Mouse (Mus musculus) fat pad, adult 2 months (tissue): ENCODE results near the gene Padi2.

Source experiments
- DNase-seq: peaks from one replicate; pipeline ENCODE4 v3.0.0-alpha.2; 2011; ENCODE audit warnings: low read depth, low spot score; ENCODE audit errors: extremely low read depth

The Padi2 gene

DNA sequence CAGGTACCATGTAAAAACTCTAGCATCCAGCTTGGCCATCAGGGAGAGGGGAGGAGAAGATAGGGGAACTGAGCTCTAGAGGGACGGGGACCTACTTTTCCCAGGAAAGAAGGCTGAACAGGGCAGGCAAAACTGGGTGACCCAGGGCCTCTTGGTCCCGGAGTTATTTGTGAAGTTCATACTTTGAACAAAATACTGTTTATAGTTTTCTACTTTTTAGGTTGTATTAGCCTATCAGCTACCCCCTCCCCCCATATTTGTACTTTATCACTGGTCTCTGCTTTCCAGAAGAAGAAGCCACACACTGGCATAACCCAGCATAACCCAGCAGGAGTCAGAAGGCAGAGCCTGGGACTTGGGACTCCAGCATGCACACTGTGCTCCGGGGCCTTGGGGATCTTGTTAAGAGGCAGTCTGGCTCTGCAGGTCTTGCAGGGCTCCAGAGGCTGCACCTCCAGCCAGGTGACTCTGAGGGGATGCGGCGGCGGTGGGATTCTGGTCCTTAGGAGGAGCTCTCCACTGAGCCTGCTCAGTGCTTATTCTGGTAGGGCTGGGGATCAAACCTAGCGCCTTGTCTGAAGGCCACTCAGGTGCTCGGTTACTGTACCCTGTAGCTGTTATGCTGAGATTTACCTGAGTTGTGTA lies 25.0 kb upstream of the Padi2 start:
- no peak for DNase-seq

DNA sequence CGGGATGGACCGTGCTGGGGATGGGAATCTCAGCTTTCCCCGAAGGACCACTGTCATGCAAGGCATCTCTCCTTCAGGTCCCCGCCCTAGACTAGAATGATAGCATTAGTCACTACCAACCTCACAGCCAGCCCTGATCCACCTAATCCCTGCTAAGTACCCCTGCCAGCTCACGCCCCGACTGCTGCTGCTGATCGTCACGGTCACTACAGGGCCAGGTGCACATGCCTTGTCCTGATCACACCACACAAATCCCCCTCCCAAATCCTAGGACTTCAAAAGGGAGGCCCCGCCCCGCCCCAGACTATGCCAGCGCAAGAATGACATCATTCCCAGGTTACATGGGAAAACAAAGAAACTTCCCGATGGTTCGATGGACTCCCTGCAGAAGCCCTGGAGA lies 24.4 kb upstream of the Padi2 start:
- DNase-seq, result no peak

DNA sequence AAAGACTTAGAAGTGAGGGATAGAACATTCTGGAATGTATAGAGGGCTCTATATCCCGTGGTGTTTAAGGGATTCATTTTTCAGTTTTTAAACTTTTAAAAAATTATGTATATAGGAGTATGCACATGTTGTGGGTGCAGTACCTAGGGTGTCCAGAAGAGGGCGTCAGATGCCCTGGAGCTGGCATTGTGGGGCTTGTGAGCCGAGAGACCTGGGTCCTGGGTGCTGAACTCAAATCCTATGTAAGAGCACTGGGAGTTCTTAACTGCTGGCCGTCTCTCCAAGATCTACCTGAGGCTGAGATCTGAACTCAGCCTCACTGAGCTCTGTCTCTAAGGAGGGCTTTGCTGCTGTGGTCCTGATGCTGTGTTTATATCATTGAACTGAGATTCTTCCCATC lies 23.8 kb upstream of the Padi2 start:
- DNase-seq, result no peak

DNA sequence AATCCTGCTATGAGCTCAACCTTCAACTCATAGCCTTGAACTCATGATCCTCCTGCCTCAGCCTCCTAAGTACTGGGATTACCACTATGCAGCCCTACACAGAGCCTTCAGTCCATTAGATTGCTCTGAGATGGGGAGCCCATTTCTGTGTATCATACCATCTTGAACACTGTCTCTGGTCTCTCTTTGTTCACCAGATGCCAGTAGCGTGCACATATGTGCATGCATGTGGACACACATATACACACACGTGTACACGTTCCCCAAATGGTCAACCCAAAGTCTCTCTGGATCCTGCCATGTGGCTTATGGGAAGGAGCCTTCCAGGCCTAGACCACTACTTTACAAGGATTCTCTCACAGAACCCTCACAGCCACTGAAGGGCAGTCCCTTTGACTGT lies 23.2 kb upstream of the Padi2 start:
- no peak for DNase-seq

DNA sequence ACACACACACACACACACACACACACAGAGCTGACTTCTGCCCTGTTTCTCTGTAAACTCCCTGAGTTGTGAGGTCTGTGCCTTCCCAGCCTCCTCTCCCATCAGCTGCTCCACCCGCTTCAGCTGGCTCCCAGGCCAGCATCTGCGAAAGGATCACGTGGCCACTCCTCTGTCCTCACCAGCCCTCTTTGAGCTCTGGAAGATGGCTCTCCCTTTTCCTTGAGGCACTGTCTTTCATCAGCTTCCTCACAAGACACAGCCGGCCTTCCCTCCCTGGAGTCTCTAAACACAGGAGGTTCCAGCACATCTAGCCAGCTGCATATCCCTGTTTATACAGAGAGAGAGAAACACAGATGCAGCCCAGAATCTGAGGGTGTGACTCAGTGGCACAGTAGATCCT lies 22.3 kb upstream of the Padi2 start:
- DNase-seq, result no peak

DNA sequence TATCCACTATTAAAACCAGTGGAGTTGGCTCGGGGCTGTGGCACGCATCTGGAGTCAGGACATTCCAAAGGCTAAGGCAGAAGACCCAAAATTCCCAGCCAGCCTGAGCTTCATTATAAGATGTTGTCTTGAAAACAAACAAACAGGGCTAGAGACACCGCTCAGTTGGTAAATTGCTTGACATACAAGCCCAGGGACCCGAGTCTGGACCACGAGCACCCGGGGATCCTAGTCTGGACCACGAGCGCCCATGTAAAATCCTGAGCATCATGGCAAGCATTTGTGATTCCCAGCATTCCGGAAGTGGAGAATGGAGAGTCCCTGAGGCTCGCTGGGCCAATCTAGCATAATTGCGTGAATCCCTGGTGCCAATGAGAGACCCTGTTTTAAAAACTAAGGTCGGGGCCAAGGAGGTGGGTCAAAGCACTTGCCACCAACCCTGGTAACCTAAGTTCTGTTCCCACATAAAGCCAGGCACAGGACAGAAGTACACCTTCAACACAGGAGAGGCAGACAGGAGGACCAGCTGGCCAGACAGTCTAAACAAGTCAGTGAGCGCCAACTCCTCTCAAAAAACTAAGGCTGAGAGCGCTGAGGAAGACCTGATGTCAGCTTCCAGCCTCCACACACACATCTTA lies 14.5 kb upstream of the Padi2 start:
- no peak for DNase-seq

DNA sequence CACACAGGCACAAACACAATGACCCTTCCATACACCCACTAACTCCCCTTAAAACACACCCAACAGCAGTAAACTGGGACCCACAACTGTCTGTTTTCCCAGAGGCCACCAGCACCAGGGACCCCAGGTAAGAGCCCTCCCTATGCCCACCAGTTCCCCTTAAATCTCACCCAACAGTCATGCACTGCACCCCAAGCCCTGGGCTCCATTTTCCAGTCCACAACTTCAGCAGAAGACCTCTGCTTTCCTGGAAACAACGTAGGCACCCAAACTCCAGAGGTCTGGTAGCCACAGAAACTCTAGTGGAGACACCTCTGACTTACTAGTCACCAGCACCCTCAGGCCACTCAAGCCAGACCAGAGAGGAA lies 14.0 kb upstream of the Padi2 start:
- no peak for DNase-seq

DNA sequence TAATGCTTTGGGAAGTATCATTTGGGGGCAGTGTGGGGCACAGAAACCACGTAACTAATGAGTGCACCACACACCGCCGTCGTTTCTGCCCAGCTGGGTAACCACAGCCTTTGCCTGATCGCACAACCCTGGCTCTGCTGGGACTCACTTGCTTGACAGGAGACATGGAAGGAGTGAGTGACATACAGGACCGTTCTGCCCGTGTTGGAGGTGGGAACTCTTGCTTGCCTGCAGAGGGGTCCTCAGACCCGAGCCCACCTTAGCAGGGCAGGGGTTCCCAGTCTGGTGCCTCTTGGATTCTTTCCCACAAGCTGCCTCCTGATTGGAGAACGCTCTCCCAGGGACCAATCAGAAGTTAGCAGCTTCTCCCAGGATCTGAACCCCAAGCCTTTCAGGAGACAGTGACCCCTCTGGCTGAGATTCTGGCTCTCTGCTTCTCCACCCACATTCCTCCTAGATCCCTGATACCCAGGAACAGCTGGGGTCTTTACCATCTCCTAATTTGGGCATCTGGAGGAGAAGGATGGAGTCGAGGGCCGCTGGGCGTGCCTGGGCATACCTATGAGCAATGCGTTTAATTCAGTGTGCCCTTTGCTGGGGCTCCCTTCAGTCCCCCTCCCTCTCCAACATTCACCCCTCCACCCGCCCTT lies 1.2 kb upstream of the Padi2 start:
- no peak for DNase-seq

DNA sequence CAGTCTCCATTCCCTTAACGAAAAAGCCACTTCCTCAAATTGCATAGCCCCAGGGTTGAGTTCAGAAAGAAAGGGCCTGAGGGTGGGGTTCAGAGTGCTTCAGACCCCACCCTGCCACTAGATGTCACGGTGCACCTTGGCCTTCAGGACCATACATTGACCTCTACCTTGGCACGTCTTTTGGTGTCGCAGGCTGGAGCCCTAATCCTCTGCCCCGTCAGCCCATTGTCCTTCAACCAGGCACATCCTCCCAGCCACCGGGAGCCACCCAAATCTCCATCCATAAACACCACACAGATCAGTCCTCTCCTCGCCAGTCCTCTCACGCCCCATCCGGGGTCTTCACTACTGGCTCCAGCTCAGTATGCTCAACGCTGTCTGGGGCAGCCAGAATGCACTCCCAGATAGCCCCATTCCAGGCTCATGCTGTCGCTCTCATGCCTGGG lies 695 bp upstream of the Padi2 start:
- DNase-seq, result no peak

DNA sequence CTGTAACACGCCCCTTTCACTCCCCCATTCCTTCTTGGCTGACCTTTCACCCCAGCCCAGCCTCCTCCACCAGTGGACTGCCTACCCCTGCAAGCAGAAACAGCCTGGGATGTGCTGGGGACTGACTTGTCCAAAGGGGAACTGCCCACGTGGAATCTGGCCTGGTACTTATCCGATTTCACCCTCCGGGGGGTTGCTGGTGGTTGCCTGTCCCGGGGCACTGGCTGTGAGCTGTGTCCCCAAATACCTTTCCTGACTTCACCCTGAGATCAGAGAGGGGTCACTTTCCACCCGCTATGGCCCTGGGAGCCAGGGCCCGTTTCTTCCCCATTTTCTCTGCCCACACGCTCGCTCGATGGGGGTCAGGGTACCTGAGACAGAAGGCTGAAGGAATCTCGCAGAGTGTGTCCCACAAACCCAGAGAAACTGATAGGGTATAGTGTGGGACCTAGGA lies 710 bp downstream of the Padi2 start:
- DNase-seq, result no peak

DNA sequence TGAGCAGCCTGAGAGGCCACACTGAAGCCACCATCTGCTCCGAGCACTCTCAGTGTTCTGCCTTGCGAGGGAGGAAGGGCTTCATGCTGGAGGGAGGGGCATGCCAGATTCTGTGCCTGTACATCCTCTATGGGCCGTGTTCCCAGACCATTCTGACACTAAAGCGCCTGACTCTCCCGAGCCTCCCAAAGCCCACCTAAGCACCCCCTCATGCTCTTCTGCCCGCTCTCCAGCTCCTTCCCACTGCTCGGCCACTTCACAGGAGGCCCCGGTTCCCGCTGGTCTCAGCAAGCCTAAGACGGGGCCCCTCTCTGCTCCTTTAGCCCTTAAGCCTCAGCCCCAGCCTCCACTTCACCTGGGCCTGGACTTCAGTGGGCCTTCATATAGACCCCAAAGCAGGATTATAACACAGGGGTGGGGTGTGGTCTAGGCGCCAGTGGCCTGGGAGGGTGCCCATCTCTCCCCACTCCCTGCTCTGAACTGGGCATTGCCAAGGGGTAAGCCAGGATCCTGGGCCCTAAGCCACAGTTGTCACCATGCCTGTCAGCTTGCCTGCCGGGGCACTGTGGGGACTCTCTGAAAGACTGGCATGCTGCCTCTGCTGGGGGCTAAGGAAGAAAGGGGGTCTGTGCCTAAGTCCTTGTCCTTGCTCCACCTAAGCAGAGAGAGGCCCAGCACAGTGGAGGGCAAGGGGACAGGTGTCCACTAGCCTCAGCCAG lies 1.3 kb downstream of the Padi2 start:
- DNase-seq, result no peak

DNA sequence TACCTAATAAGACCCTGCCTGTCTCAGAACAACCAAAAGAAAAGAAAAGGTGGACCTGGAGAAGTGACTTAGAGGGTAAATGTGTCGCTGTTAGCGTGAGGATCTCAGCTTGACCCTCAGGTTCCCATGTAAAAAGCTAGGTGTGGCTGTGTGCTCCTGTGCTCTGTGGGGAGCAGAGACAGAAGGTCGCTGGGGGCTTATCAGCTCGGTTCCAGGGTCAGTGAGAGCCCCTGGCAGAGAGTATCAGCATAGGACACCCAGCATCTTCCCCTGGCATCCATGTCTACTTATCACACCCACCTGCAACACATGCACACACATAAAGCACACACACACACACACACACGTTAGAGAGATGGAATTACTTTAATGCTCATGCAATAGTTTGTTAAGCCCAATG lies 2.5 kb downstream of the Padi2 start:
- DNase-seq, result no peak

DNA sequence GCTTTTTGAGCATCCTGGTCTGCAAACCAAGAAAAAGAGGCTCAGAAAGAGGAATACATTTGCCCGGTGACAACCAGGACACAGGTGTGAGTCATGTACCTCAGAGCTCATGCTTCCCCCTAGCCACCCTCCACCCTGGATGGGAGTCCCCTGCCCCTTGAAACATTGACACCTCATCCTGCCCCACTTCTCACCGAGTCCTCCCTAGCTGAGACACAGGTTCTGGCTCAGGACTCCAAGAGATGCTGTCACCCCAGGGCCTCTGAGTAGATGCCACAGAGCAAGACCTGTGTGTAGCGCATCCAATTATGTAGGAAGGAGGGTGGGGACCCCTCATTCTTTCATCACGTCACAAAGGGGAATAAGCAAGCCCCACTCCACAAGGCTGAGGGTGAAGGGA lies 3.4 kb downstream of the Padi2 start:
- DNase-seq, result no peak

DNA sequence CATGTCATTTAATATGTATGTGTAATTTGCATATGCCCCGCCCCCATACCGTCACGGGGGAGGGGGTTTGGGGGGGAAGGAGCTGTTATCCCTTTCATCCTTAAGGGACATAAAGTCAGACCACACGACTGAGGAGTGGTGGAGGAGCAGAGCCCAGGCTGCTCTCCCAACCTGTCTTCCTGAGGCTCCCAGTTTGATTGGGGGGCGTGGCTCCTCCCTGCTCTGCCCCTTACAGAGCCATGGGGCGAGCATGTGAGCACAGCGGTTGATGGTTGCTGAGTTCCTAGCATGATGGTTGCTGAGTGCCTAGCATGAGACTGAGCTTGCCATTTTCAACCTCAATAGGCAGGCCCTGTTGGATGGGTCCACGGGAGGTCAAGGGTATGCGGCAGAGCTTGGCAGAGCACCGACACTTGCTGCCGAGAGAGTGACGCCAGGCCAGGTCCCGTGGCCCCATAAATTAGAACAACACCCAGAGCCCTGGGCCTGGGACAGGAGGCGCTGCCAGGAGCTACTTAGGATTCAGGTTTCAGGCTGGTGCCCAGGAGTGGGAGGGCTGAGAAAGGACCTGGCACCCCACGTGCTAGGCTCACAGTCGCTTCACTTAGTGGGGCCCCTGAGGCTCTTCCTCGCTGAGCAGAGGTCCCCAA lies 4.6 kb downstream of the Padi2 start:
- no peak for DNase-seq

DNA sequence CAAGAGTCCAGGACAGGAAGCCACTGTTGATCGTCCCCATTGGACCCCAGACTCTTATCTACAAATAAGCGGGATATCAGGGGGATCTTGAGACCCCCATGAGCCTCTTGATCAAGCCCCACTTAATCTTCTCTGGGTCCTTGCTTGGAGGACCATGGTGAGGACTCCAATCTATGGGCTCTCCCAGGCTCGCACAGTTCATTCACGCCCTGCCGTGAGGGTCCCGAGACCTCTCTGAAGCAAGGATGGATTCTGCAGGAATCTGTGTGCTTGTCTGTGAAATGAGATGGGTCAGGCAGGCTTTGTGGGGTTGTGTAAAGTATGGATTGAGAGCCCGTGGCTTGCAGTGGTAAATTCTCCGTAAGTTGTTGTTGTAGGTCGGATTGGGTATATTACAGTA lies 5.3 kb downstream of the Padi2 start:
- no peak for DNase-seq

DNA sequence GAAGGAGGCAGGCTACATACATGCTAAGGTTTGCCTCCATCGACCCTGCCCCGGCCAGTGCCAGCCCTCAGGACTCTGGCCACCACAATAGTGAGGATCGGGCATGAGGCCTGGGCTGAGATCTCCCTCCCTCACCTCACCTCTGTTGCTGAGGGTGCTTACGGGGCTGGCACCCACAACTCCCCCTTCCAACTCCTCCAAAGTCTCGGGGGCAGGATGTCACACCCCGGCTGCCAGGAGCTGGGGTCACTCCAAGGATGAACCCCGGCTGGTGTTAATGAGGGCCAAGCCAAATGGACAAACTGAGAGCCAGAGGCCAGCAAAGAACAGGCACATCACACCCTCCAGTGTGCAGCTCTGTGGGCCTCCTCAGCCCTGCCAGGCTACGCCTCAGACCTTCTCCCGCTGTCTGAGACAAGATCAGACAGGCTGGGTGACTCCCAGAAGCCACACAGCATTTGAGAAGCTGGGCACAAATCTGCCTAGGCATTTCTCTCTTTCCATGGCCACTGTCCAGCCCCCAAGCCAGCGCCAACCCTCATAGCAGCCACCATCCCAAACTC lies 6.2 kb downstream of the Padi2 start:
- DNase-seq, result no peak

DNA sequence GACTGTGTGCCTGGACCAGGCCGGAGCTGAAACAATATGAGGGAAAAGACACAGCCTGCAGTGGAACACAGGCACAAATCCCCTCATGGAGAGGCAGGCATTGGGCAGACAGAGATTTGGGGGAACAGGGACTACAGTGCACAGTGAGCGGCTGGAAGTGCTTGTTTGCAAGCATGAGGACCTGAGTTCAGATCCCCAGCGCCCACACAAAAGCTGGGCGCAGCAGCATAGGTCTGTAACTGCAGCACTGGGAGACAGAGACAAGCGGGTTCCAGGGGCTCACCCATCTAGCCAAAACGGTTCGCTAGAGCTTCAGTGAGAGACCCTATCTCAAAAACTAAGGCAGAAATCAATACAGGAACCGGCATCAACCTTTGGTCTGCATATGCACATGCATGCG lies 7.4 kb downstream of the Padi2 start:
- no peak for DNase-seq

DNA sequence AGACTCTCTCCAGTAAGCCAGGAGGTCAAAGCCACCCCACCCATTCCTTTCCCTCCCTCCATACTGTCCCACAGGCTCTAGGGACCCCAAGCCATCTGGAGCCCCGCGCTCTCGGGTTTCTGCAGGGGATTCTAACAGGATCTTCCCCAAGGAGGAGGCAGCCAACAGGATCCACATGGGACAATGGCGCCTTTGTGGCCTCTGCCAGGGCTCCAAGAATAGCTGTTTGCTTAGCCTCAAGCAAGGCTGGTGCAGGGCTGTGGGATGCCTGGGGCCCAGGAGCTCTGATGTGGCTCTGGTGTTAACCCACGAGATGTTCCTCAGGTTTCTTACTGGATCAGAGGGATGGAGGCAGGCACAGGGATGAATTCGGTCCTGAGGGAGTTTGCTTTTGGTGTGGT lies 8.6 kb downstream of the Padi2 start:
- DNase-seq, result no peak

DNA sequence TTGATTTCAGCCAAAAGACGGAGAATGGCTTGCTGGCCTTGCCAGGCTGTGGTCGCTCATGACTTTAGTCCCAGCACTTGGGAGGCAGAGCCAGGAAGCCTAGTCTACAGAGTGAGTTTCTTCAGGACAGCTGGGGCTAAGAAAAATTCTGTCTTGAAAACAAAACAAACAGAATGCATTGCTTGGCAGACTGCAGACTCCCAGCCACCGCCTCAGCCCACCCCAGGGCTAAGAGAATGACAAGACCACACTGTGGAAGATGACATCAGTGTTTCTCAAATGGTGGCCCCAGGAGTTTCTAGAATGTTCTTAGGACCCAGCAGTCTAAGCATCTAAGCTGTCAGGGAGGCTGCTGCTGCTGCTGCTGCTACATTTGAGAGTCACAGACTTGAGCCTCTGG lies 9.1 kb downstream of the Padi2 start:
- no peak for DNase-seq

DNA sequence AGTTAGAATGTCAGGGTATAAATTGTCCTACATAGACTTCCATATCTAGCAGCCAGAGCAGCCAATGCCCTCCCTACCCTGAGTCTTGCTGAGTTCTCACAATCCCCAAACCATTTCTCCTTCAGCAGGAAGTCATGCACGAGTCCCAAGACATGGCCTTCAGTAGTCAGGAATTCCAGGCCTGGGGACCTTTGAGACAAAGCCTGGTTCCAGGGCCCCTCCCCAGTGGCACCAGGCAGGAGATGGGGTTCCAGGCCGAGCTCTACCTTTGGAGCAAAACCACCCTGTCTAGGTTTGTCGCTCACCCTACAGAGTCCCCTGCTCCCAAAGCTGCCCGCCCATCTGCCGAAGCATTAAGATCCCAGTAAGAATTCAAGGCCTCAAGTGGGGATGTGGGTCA lies 10.2 kb downstream of the Padi2 start:
- no peak for DNase-seq

DNA sequence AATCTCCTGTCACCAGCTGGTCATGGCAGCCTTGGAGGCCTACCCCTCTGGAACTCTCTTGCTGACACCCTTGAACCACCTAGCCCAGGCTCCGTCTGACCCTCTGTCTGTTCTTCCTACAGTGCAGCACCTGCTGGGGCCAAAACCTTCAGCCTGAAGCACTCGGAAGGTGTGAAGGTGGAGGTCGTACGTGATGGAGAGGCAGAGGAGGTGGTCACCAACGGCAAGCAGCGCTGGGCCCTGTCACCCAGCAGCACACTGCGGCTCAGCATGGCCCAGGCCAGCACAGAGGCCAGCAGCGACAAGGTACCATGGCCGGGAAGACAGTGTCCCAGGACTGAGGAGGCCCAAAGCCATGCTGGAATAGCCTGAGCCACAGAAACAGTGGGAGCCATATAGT lies 11.3 kb downstream of the Padi2 start:
- no peak for DNase-seq
